In genomic region chr3:39390442-39390841, GRCm38 (mm10) we compare ENCODE assay signal across 16 mouse cellular contexts.
A peak's percentile ranks its signal among the peaks of the same experiment; 100 is the strongest.
DNase-seq lines count a peak whose midpoint lies in the region; ATAC-seq and TF ChIP-seq lines count a peak whose summit lies in the region.
"Had no signal": no experiment of that assay in that cellular context is flagged by ENCODE, and none has a peak within 500 bp of the region (broad histone marks: within the 10 kb centered on the region; RNA-seq: fewer than 3 reads in every experiment).

No protein-coding gene starts in this region.

- no peak overlapping the region for H3K4me3 ChIP-seq in heart, embryonic 16.5 days (ENCODE audit: low read length)
- no peak overlapping the region for H3K4me3 ChIP-seq in left cerebral cortex, adult 2 months
- no peak overlapping the region for H3K4me3 ChIP-seq in limb, embryonic 13.5 days
- H3K4me3 ChIP-seq in liver, embryonic 11.5 days (ENCODE audit: low read depth, low read length) = no peak overlapping the region
- H3K4me3 ChIP-seq: embryonic facial prominence, embryonic 15.5 days; forebrain, embryonic 12.5 days; layer of hippocampus, adult 2 months; megakaryocyte, embryonic 14.5 days had no signal

- intact Hi-C loops in left cerebral cortex, postnatal 4 days (cut with DNase I) = no loop called here
- intact Hi-C loops in left cerebral cortex, adult 2 months (cut with DNase I) = loop anchor here (10.0 kb wide), 1 partner anchor 506 kb away; the partner anchor contains the start of gene Fat4

- H3K4me1 ChIP-seq in heart, embryonic 16.5 days (ENCODE audit: control insufficient read depth, insufficient read depth, low read length) = 0 out of 2 replicates have a peak, but pooled peaks cover 3% of the 10 kb centered on the region
- H3K4me1 ChIP-seq in limb, embryonic 13.5 days = peaks cover 6% of the 10 kb centered on the region; the same call in 1 of the 2 replicates
- H3K4me1 ChIP-seq in liver, embryonic 11.5 days (replicated peaks; ENCODE audit: control insufficient read depth, insufficient read depth, low read length) = no peaks in the 10 kb centered on the region
- H3K4me1 ChIP-seq: embryonic facial prominence, embryonic 15.5 days; forebrain, embryonic 12.5 days; megakaryocyte, embryonic 14.5 days had no signal

- 24% methylated on average over 9 of the region's 9 CpGs for WGBS in heart, embryonic 16.5 days
- 24% methylated on average over 9 of the region's 9 CpGs for WGBS in limb, embryonic 13.5 days
- 54% methylated on average over 9 of the region's 9 CpGs for WGBS in liver, embryonic 11.5 days

- H3K4me2 ChIP-seq in heart, embryonic 16.5 days (ENCODE audit: low read depth, low read length) = peak overlapping the region; percentile 15; the same call in 1 of the 2 replicates
- no peak overlapping the region for H3K4me2 ChIP-seq in limb, embryonic 13.5 days (replicated peaks)
- H3K4me2 ChIP-seq in liver, embryonic 11.5 days = no peak overlapping the region
- H3K4me2 ChIP-seq: embryonic facial prominence, embryonic 15.5 days; forebrain, embryonic 12.5 days had no signal

- no peak overlapping the region for H3K27ac ChIP-seq in heart, embryonic 16.5 days (ENCODE audit: low read length)
- no peak overlapping the region for H3K27ac ChIP-seq in left cerebral cortex, adult 2 months
- H3K27ac ChIP-seq in limb, embryonic 13.5 days = no peak overlapping the region
- no peak overlapping the region for H3K27ac ChIP-seq in liver, embryonic 11.5 days (ENCODE audit: low read depth, low read length)
- H3K27ac ChIP-seq: embryonic facial prominence, embryonic 15.5 days; forebrain, embryonic 12.5 days; layer of hippocampus, adult 2 months had no signal

- no peaks in the 10 kb centered on the region for H3K9me3 ChIP-seq in heart, embryonic 16.5 days (replicated peaks; ENCODE audit: control insufficient read depth, low read length)
- H3K9me3 ChIP-seq in limb, embryonic 13.5 days = no peaks in the 10 kb centered on the region
- H3K9me3 ChIP-seq in liver, embryonic 11.5 days (ENCODE audit: control insufficient read depth, low read length) = no peaks in the 10 kb centered on the region
- H3K9me3 ChIP-seq: embryonic facial prominence, embryonic 15.5 days; forebrain, embryonic 12.5 days had no signal

- H3K36me3 ChIP-seq in heart, embryonic 16.5 days (ENCODE audit: control insufficient read depth, insufficient read depth) = no peaks in the 10 kb centered on the region
- no peaks in the 10 kb centered on the region for H3K36me3 ChIP-seq in limb, embryonic 13.5 days
- H3K36me3 ChIP-seq in liver, embryonic 11.5 days (ENCODE audit: control insufficient read depth, insufficient read depth, low read length) = no peaks in the 10 kb centered on the region
- H3K36me3 ChIP-seq: embryonic facial prominence, embryonic 15.5 days; forebrain, embryonic 12.5 days had no signal

- no peak for TF ChIP-seq CTCF in left cerebral cortex, adult 2 months (IDR thresholded peaks at IDR 0.05)

- no peak for DNase-seq in heart, adult 9 months (ENCODE audit: low spot score in 2 of 2)
- peak; percentile 5 for DNase-seq in left cerebral cortex, postnatal 4 days
- no peak for DNase-seq in left cerebral cortex, adult 2 months (ENCODE audit: extremely low spot score in 1 of 2, low spot score in 2 of 2)
- peak; percentile 47 for DNase-seq in embryo, embryonic 10.5 days (ENCODE audit: low spot score)
- no peak for DNase-seq in liver, embryonic 11.5 days (ENCODE audit: low spot score)
- DNase-seq in cerebellum, adult 11 months = no peak
- DNase-seq: cerebellum, postnatal 25 days; heart, adult 18-20 months; heart, postnatal 4 days; thymus, adult 18-20 months had no signal

- no peaks in the 10 kb centered on the region for H3K27me3 ChIP-seq in heart, embryonic 16.5 days (ENCODE audit: control insufficient read depth, insufficient read depth, low read length)
- no peaks in the 10 kb centered on the region for H3K27me3 ChIP-seq in limb, embryonic 13.5 days
- H3K27me3 ChIP-seq in liver, embryonic 11.5 days (replicated peaks; ENCODE audit: control insufficient read depth, insufficient read depth, low read length) = no peaks in the 10 kb centered on the region
- H3K27me3 ChIP-seq: embryonic facial prominence, embryonic 15.5 days; forebrain, embryonic 12.5 days; megakaryocyte, embryonic 14.5 days had no signal

- no peak for ATAC-seq in heart, embryonic 16.5 days (replicated peaks; ENCODE audit: extremely low read depth, insufficient read depth, low FRiP score)
- peak; percentile 77 for ATAC-seq in limb, embryonic 13.5 days (ENCODE audit: low FRiP score, low read depth)
- no peak for ATAC-seq in liver, embryonic 11.5 days (replicated peaks; ENCODE audit: low FRiP score)

- H3K9ac ChIP-seq in heart, embryonic 16.5 days (ENCODE audit: low read length) = no peak overlapping the region
- H3K9ac ChIP-seq in limb, embryonic 13.5 days = no peak overlapping the region
- H3K9ac ChIP-seq in liver, embryonic 11.5 days (ENCODE audit: low read depth, low read length) = no peak overlapping the region
- H3K9ac ChIP-seq: embryonic facial prominence, embryonic 15.5 days; forebrain, embryonic 12.5 days had no signal

Comparison
In these comparisons a context has a peak if more than half of its experiments do, and no peak if none do; other contexts are left out.
1. DNase-seq: peak in left cerebral cortex, postnatal 4 days (single experiment) and embryo, embryonic 10.5 days (single experiment); none in heart, adult 9 months (0 of 2), left cerebral cortex, adult 2 months (0 of 2), liver, embryonic 11.5 days (single experiment) and cerebellum, adult 11 months (single experiment).